Mouse (Mus musculus) MEL (cell line): ENCODE data around the gene Abcc9. TPM values are rescaled to one million over a fixed set of nuclear protein-coding genes. Genes with fewer than 3 reads are reported as not detected.

Experiments used
- DNase-seq: peaks from one replicate; pipeline ENCODE4 v3.0.0; 2011; ENCODE audit warnings: low read depth, low spot score
- H3K27ac ChIP-seq: 2 replicates; pipeline ENCODE4 v1.5.1; 2012; ENCODE audit warnings: low read depth, mild to moderate bottlenecking, control low read depth, low read length, moderate library complexity; ENCODE audit not compliant: control insufficient read depth
- H3K27me3 ChIP-seq, 2 experiments: fragments of 150-350 bp in 1 of 2; sonication (generic) in 1 of 2; 2 replicates each; pipeline ENCODE4 v1.6.1; 2012; ENCODE audit warnings: low read length in 2 of 2, mild to moderate bottlenecking in 2 of 2, improper control_type of control experiment in 1 of 2, moderate library complexity in 1 of 2; ENCODE audit not compliant: insufficient read depth in 2 of 2, control insufficient read depth in 1 of 2
- H3K36me3 ChIP-seq, 2 experiments: 2 replicates each; pipeline ENCODE4 v1.6.1; 2012 to 2014; ENCODE audit warnings: low read length in 2 of 2, improper control_type of control experiment in 1 of 2, inconsistent platforms in 1 of 2, mild to moderate bottlenecking in 1 of 2; ENCODE audit not compliant: insufficient read depth in 2 of 2, control insufficient read depth in 1 of 2
- H3K4me1 ChIP-seq, 2 experiments: fragments of 150-350 bp in 1 of 2; sonication (generic) in 1 of 2; 2 replicates each; pipeline ENCODE4 v1.6.1; 2012; ENCODE audit warnings: low read length in 2 of 2, improper control_type of control experiment in 1 of 2, mild to moderate bottlenecking in 1 of 2; ENCODE audit not compliant: insufficient read depth in 2 of 2, control insufficient read depth in 1 of 2
- H3K4me3 ChIP-seq, 2 experiments: fragments of 150-350 bp in 1 of 2; sonication (generic) in 1 of 2; 2 replicates each; pipeline ENCODE4 v1.5.1; 2012; ENCODE audit warnings: low read depth in 2 of 2, low read length in 2 of 2, mild to moderate bottlenecking in 2 of 2, moderate library complexity in 2 of 2, control low read depth in 1 of 2, improper control_type of control experiment in 1 of 2; ENCODE audit not compliant: control insufficient read depth in 1 of 2, insufficient read depth in 1 of 2
- H3K79me2 ChIP-seq: 2 replicates; pipeline ENCODE4 v1.6.1; 2012; ENCODE audit warnings: mild to moderate bottlenecking, low read length, moderate library complexity; ENCODE audit not compliant: control insufficient read depth, poor library complexity, insufficient read depth
- H3K9ac ChIP-seq: 2 replicates; pipeline ENCODE4 v1.6.1; 2012; ENCODE audit warnings: low read depth, mild to moderate bottlenecking, control low read depth, low read length, moderate library complexity; ENCODE audit not compliant: control insufficient read depth, poor library complexity, severe bottlenecking
- H3K9me3 ChIP-seq: fragments of 150-350 bp; sonication (generic); replicated peaks from 2 replicates; pipeline ENCODE4 v1.6.1; 2012; ENCODE audit warnings: mild to moderate bottlenecking, low read length, improper control_type of control experiment, moderate library complexity; ENCODE audit not compliant: insufficient read depth
- BHLHE40 ChIP-seq: IDR thresholded peaks from 2 replicates; pipeline ENCODE4 v1.6.1; 2012; ENCODE audit warnings: low read depth, mild to moderate bottlenecking, inconsistent platforms, low read length, improper control_type of control experiment, borderline replicate concordance
- CHD1 ChIP-seq: IDR thresholded peaks from 2 replicates; pipeline ENCODE4 v1.6.1; 2012; ENCODE audit warnings: low read depth, mild to moderate bottlenecking, inconsistent platforms, low read length, improper control_type of control experiment
- CHD2 ChIP-seq: IDR thresholded peaks from 2 replicates; pipeline ENCODE4 v1.6.1; 2011; ENCODE audit warnings: low read length, improper control_type of control experiment
- CTCF ChIP-seq, 3 experiments: IDR thresholded peaks in 2 of 3; conservative IDR thresholded peaks in 1 of 3; 2 replicates each; pipeline ENCODE4 v1.5.1; 2011 to 2012; ENCODE audit warnings: low read length in 3 of 3, low read depth in 2 of 3, mild to moderate bottlenecking in 2 of 3, improper control_type of control experiment in 1 of 3, inconsistent platforms in 1 of 3, mixed read lengths in 1 of 3, moderate library complexity in 1 of 3; ENCODE audit not compliant: control insufficient read depth in 1 of 3, insufficient read depth in 1 of 3, poor library complexity in 1 of 3, severe bottlenecking in 1 of 3
- ELF1 ChIP-seq: IDR thresholded peaks from 2 replicates; pipeline ENCODE4 v1.6.1; 2014; ENCODE audit warnings: low read depth, mild to moderate bottlenecking, inconsistent platforms, low read length, improper control_type of control experiment, moderate library complexity
- ETS1 ChIP-seq: IDR thresholded peaks from 2 replicates; pipeline ENCODE4 v1.6.1; 2012; ENCODE audit warnings: low read depth, mild to moderate bottlenecking, inconsistent platforms, low read length, improper control_type of control experiment, moderate library complexity
- GATA1 ChIP-seq: IDR thresholded peaks from 2 replicates; pipeline ENCODE4 v1.6.1; 2011; ENCODE audit warnings: low read depth, low read length, improper control_type of control experiment
- HCFC1 ChIP-seq: IDR thresholded peaks from 2 replicates; pipeline ENCODE4 v1.6.1; 2012; ENCODE audit warnings: low read depth, mild to moderate bottlenecking, inconsistent platforms, low read length, improper control_type of control experiment, moderate library complexity
- JUND ChIP-seq: IDR thresholded peaks from 2 replicates; pipeline ENCODE4 v1.6.1; 2011; ENCODE audit warnings: low read depth, mild to moderate bottlenecking, improper control_type of control experiment, low read length
- MAX ChIP-seq: IDR thresholded peaks from 2 replicates; pipeline ENCODE4 v1.6.1; 2011; ENCODE audit warnings: low read length, improper control_type of control experiment
- MAZ ChIP-seq: IDR thresholded peaks from 2 replicates; pipeline ENCODE4 v1.6.1; 2012; ENCODE audit warnings: low read depth, mild to moderate bottlenecking, inconsistent platforms, low read length, improper control_type of control experiment
- MXI1 ChIP-seq: IDR thresholded peaks from 2 replicates; pipeline ENCODE4 v1.6.1; 2011; ENCODE audit warnings: mild to moderate bottlenecking, low read depth, low read length, improper control_type of control experiment
- MYB ChIP-seq: IDR thresholded peaks from 2 replicates; pipeline ENCODE4 v1.6.1; 2011; ENCODE audit warnings: mild to moderate bottlenecking, low read depth, low read length, improper control_type of control experiment
- POLR2AphosphoS5 ChIP-seq: IDR thresholded peaks from 2 replicates; pipeline ENCODE4 v1.6.1; 2012; ENCODE audit warnings: low read depth, borderline replicate concordance, mild to moderate bottlenecking, inconsistent platforms, low read length, moderate library complexity, mixed read lengths
- RAD21 ChIP-seq: IDR thresholded peaks from 2 replicates; pipeline ENCODE4 v1.6.1; 2011; ENCODE audit warnings: mild to moderate bottlenecking, low read depth, low read length, improper control_type of control experiment
- RCOR1 ChIP-seq: IDR thresholded peaks from 2 replicates; pipeline ENCODE4 v1.6.1; 2012; ENCODE audit warnings: low read depth, mild to moderate bottlenecking, inconsistent platforms, low read length, improper control_type of control experiment
- SIN3A ChIP-seq: IDR thresholded peaks from 2 replicates; pipeline ENCODE4 v1.6.1; 2012; ENCODE audit warnings: low read length, improper control_type of control experiment, inconsistent platforms
- SMC3 ChIP-seq: IDR thresholded peaks from 2 replicates; pipeline ENCODE4 v1.6.1; 2011; ENCODE audit warnings: low read depth, low read length, improper control_type of control experiment
- TAL1 ChIP-seq: IDR thresholded peaks from 2 replicates; pipeline ENCODE4 v1.6.1; 2012; ENCODE audit warnings: mild to moderate bottlenecking, inconsistent platforms, low read length, moderate library complexity, mixed read lengths
- UBTF ChIP-seq: IDR thresholded peaks from 2 replicates; pipeline ENCODE4 v1.6.1; 2012; ENCODE audit warnings: low read depth, mild to moderate bottlenecking, inconsistent platforms, low read length, improper control_type of control experiment, moderate library complexity, borderline replicate concordance; ENCODE audit not compliant: insufficient read depth
- USF2 ChIP-seq, 2 experiments: IDR thresholded peaks; 2 replicates each; pipeline ENCODE4 v1.6.1; 2011 to 2012; ENCODE audit warnings: improper control_type of control experiment in 2 of 2, low read length in 2 of 2, borderline replicate concordance in 1 of 2, inconsistent platforms in 1 of 2, low read depth in 1 of 2, mild to moderate bottlenecking in 1 of 2; ENCODE audit not compliant: insufficient read depth in 1 of 2
- ZC3H11A ChIP-seq: IDR thresholded peaks from 2 replicates; pipeline ENCODE4 v1.6.1; 2012; ENCODE audit warnings: low read depth, mild to moderate bottlenecking, inconsistent platforms, low read length, improper control_type of control experiment
- ZKSCAN1 ChIP-seq: IDR thresholded peaks from 2 replicates; pipeline ENCODE4 v1.6.1; 2012; ENCODE audit warnings: low read depth, mild to moderate bottlenecking, inconsistent platforms, low read length, improper control_type of control experiment, moderate library complexity
- ZMIZ1 ChIP-seq: IDR thresholded peaks from 2 replicates; pipeline ENCODE4 v1.6.1; 2012; ENCODE audit warnings: low read depth, mild to moderate bottlenecking, inconsistent platforms, low read length, improper control_type of control experiment, moderate library complexity
- ZNF384 ChIP-seq: IDR thresholded peaks from 2 replicates; pipeline ENCODE4 v1.6.1; 2012; ENCODE audit warnings: low read depth, mild to moderate bottlenecking, inconsistent platforms, low read length, improper control_type of control experiment
- polyA plus RNA-seq, 2 experiments: library from polyadenylated mRNA; stranded (reverse) in 1 of 2; unstranded in 1 of 2; fragments of >175 nt in 1 of 2; fragments of >200 nt in 1 of 2; gene quantifications; 2 replicates each; pipeline versions ENCODE4 v1.2.1 to v1.2.4; 2012; ENCODE audit warnings: low replicate concordance in 2 of 2, low read depth in 1 of 2; ENCODE audit not compliant: insufficient read length in 2 of 2, insufficient read depth in 1 of 2, missing spikeins in 1 of 2
- total RNA-seq: library from RNA; depleted of rRNA; stranded (reverse); fragments of 300-350 nt; gene quantifications from 2 replicates; pipeline ENCODE4 v1.2.3, GENCODE M21; 2012

Abcc9 gene
- total and polyA plus RNA-seq, 3 experiments = not detected

- no peaks in the 10 kb centered on the region for H3K36me3 ChIP-seq
- no peak for DNase-seq
- TF ChIP-seq ZMIZ1 = no peak
- no peak for TF ChIP-seq CTCF (IDR thresholded peaks at IDR 0.05 in 2 of 3, conservative IDR thresholded peaks at IDR 0.05 in 1 of 3; ENCODE audit: control insufficient read depth in 1 of 3, insufficient read depth in 1 of 3, low read depth in 2 of 3, low read length in 3 of 3, poor library complexity in 1 of 3, severe bottlenecking in 1 of 3)
- no peak for TF ChIP-seq SIN3A
- no peak for TF ChIP-seq MXI1
- TF ChIP-seq, all 39 proteins: peak for 0
- H3K4me3 ChIP-seq = no peak overlapping the region
- no peaks in the 10 kb centered on the region for H3K4me1 ChIP-seq
- no peaks in the 10 kb centered on the region for H3K27me3 ChIP-seq
- no peak overlapping the region for H3K27ac ChIP-seq
- no peaks in the 10 kb centered on the region for H3K9me3 ChIP-seq
- no peak overlapping the region for H3K9ac ChIP-seq
- no peaks in the 10 kb centered on the region for H3K79me2 ChIP-seq
Measured at GRCm38 (mm10) chr6:142555988-142556387, 146.1 kb downstream of the Abcc9 start.

GRCm38 (mm10) chr6:142551482-142551881 is 150.6 kb downstream of the Abcc9 start:
- Histone ChIP-seq H3K36me3 (no peaks in the 10 kb centered on the region), H3K9me3 (no peaks in the 10 kb centered on the region), H3K4me1 (no peaks in the 10 kb centered on the region), H3K4me3 (no peak overlapping the region), H3K9ac (no peak overlapping the region), H3K79me2 (no peaks in the 10 kb centered on the region), H3K27ac (no peak overlapping the region), H3K27me3 (no peaks in the 10 kb centered on the region)
- no peak for DNase-seq
- TF ChIP-seq SIN3A (no peak), RCOR1 (no peak), CHD2 (no peak), UBTF (no peak), ZKSCAN1 (no peak), ELF1 (no peak), ZC3H11A (no peak), GATA1 (no peak), MAX (no peak), CHD1 (no peak), ZNF384 (no peak), HCFC1 (no peak), POLR2AphosphoS5 (no peak)

- no peaks in the 10 kb centered on the region for H3K9me3 ChIP-seq
- no peaks in the 10 kb centered on the region for H3K79me2 ChIP-seq
- H3K4me3 ChIP-seq = no peak overlapping the region
- no peak for TF ChIP-seq MAX
- TF ChIP-seq RAD21 = no peak
- no peak for TF ChIP-seq ZC3H11A
- no peak for TF ChIP-seq USF2 (IDR thresholded peaks at IDR 0.05; ENCODE audit: borderline replicate concordance in 1 of 2, insufficient read depth in 1 of 2, low read depth in 1 of 2, low read length in 2 of 2)
- no peak for TF ChIP-seq BHLHE40
- no peak for TF ChIP-seq JUND
- no peak for TF ChIP-seq SIN3A
- TF ChIP-seq ELF1 = no peak
- TF ChIP-seq ZMIZ1 = no peak
- no peak for TF ChIP-seq MYB
- no peak for TF ChIP-seq TAL1
- no peak for TF ChIP-seq CHD1
- no peak for TF ChIP-seq HCFC1
- TF ChIP-seq MAZ = no peak
- TF ChIP-seq SMC3 = no peak
- no peak for TF ChIP-seq ETS1
- no peak for TF ChIP-seq POLR2AphosphoS5
- no peaks in the 10 kb centered on the region for H3K36me3 ChIP-seq
- H3K9ac ChIP-seq = no peak overlapping the region
- H3K4me1 ChIP-seq = no peaks in the 10 kb centered on the region
- DNase-seq = no peak
- no peaks in the 10 kb centered on the region for H3K27me3 ChIP-seq
- no peak overlapping the region for H3K27ac ChIP-seq
Measured at GRCm38 (mm10) chr6:142550871-142551270, 151.2 kb downstream of the Abcc9 start.
